Mouse (Mus musculus) liver, embryonic 16.5 days (tissue): ENCODE measurements around the gene Slc44a1. TPM values are rescaled to one million over a fixed set of nuclear protein-coding genes. Genes with fewer than 3 reads are reported as not detected.

Source experiments
- ATAC-seq: fragments of 200-750 bp; cut with Nextera tagmentation; 2 replicates; pipeline ENCODE4 v1.8.0; 2017; ENCODE audit warnings: low read depth, mild to moderate bottlenecking, moderate number of reproducible peaks, moderate library complexity
- H3K27ac ChIP-seq: fragments of 300-500 bp; sonication (generic); 2 replicates; pipeline ENCODE4 v1.5.1; 2014; ENCODE audit warnings: mild to moderate bottlenecking, low read length
- H3K27me3 ChIP-seq: fragments of 300-500 bp; sonication (generic); 2 replicates; pipeline ENCODE4 v1.6.1; 2014; ENCODE audit warnings: low read depth, low read length, mixed read lengths; ENCODE audit not compliant: control insufficient read depth, insufficient read depth
- H3K36me3 ChIP-seq: fragments of 300-500 bp; sonication (generic); 2 replicates; pipeline ENCODE4 v1.6.1; 2014; ENCODE audit warnings: mild to moderate bottlenecking; ENCODE audit not compliant: control insufficient read depth, insufficient read depth
- H3K4me1 ChIP-seq: fragments of 300-500 bp; sonication (generic); 2 replicates; pipeline ENCODE4 v1.6.1; 2014; ENCODE audit warnings: low read depth, low read length, mixed read lengths; ENCODE audit not compliant: control insufficient read depth
- H3K4me2 ChIP-seq: fragments of 300-500 bp; sonication (generic); 2 replicates; pipeline ENCODE4 v1.6.1; 2014; ENCODE audit warnings: low read depth, low read length, mixed read lengths
- H3K4me3 ChIP-seq: fragments of 300-500 bp; sonication (generic); 2 replicates; pipeline ENCODE4 v1.5.1; 2014; ENCODE audit warnings: low read depth, mild to moderate bottlenecking, low read length
- H3K9ac ChIP-seq: fragments of 300-500 bp; sonication (generic); 2 replicates; pipeline ENCODE4 v1.6.1; 2014; ENCODE audit warnings: low read depth, low read length
- H3K9me3 ChIP-seq: fragments of 300-500 bp; sonication (generic); replicated peaks from 2 replicates; pipeline ENCODE4 v1.6.1; 2016; ENCODE audit warnings: low read length; ENCODE audit not compliant: control insufficient read depth
- WGBS: fragments of 180-500 bp; shearing (Covaris S2); extraction: QIAGEN DNeasy Blood & Tissue Kit; methylation state at CpG from one replicate; pipeline ENCODE4 v1.1.7; 2014; ENCODE audit not compliant: insufficient replicate concordance; 5-methylcytosine and 5-hydroxymethylcytosine counted together
- polyA plus RNA-seq: library from polyadenylated mRNA; unstranded; fragments of >200 nt; fragmentation: Nextera tagmentation; extraction: Ambion mirVana; gene quantifications from 2 replicates; pipeline ENCODE4 v1.2.1, GENCODE M21; 2015

Gene Slc44a1
- polyA plus RNA-seq, 1 experiment from 2014 or later = 9.7 TPM

GRCm38 (mm10) chr4:53632011-53632349 is 191.8 kb downstream of the Slc44a1 start:
- Histone ChIP-seq H3K36me3 (no peaks in the 10 kb centered on the region), H3K27ac (no peak overlapping the region), H3K9me3 (no peaks in the 10 kb centered on the region), H3K4me2 (peak overlapping the region; percentile 68), H3K9ac (peak overlapping the region; percentile 52), H3K27me3 (peaks cover 20% of the 10 kb centered on the region), H3K4me3 (peak overlapping the region; percentile 66), H3K4me1 (no peaks in the 10 kb centered on the region)
- ATAC-seq = no peak
- 6% methylated on average over 5 of the region's 5 CpGs for WGBS

- WGBS = 72% methylated on average over 3 of the region's 3 CpGs
Observed at GRCm38 (mm10) chr4:53635336-53635735, 195.1 kb downstream of the Slc44a1 start.

GRCm38 (mm10) chr4:53637269-53637909 is 197.2 kb downstream of the Slc44a1 start:
- ATAC-seq = no peak
- Histone ChIP-seq H3K27me3 (no peaks in the 10 kb centered on the region), H3K9ac (no peak overlapping the region), H3K4me3 (no peak overlapping the region), H3K27ac (no peak overlapping the region), H3K4me2 (no peak overlapping the region), H3K36me3 (no peaks in the 10 kb centered on the region), H3K4me1 (no peaks in the 10 kb centered on the region), H3K9me3 (no peaks in the 10 kb centered on the region)
- WGBS = 52% methylated on average over 7 of the region's 7 CpGs

More at GRCm38 (mm10) chr4:53635336-53635735, 195.1 kb downstream of the Slc44a1 start:
- H3K4me2 ChIP-seq = no peak overlapping the region
- H3K27ac ChIP-seq = no peak overlapping the region
- H3K9ac ChIP-seq = no peak overlapping the region
- peaks cover 17% of the 10 kb centered on the region for H3K27me3 ChIP-seq
- H3K4me1 ChIP-seq = no peaks in the 10 kb centered on the region
- no peak for ATAC-seq
- H3K36me3 ChIP-seq = no peaks in the 10 kb centered on the region
- no peak overlapping the region for H3K4me3 ChIP-seq
- H3K9me3 ChIP-seq = no peaks in the 10 kb centered on the region

GRCm38 (mm10) chr4:53638549-53639123 is 198.4 kb downstream of the Slc44a1 start:
- Histone ChIP-seq H3K4me1 (no peaks in the 10 kb centered on the region), H3K4me3 (no peak overlapping the region), H3K4me2 (no peak overlapping the region), H3K9ac (no peak overlapping the region), H3K27ac (no peak overlapping the region), H3K27me3 (no peaks in the 10 kb centered on the region), H3K36me3 (no peaks in the 10 kb centered on the region), H3K9me3 (no peaks in the 10 kb centered on the region)
- no peak for ATAC-seq
- 53% methylated on average over 7 of the region's 7 CpGs for WGBS

GRCm38 (mm10) chr4:53658029-53658428 is 217.8 kb downstream of the Slc44a1 start:
- Histone ChIP-seq H3K9ac (no peak overlapping the region), H3K4me1 (no peaks in the 10 kb centered on the region), H3K27ac (no peak overlapping the region), H3K4me3 (no peak overlapping the region), H3K36me3 (peaks cover 2% of the 10 kb centered on the region; the same call in 1 of the 2 replicates), H3K9me3 (no peaks in the 10 kb centered on the region), H3K4me2 (no peak overlapping the region), H3K27me3 (no peaks in the 10 kb centered on the region)
- no peak for ATAC-seq
- WGBS = 47% methylated on average over 3 of the region's 3 CpGs

- no peak for ATAC-seq
- Histone ChIP-seq H3K4me3 (no peak overlapping the region), H3K27ac (no peak overlapping the region), H3K36me3 (no peaks in the 10 kb centered on the region), H3K4me1 (no peaks in the 10 kb centered on the region), H3K27me3 (no peaks in the 10 kb centered on the region), H3K4me2 (no peak overlapping the region), H3K9ac (no peak overlapping the region), H3K9me3 (no peaks in the 10 kb centered on the region)
Observed at GRCm38 (mm10) chr4:53660711-53661110, 220.5 kb downstream of the Slc44a1 start.

Other genes with a start within 250 kb of the Slc44a1 start
- 1.9 and 2.0 TPM in 2 replicates for gene Fsd1l, start 191.1 kb downstream of the Slc44a1 start, polyA plus RNA-seq